9 mouse cellular contexts compared by ENCODE assay signal in the genomic region with DNA sequence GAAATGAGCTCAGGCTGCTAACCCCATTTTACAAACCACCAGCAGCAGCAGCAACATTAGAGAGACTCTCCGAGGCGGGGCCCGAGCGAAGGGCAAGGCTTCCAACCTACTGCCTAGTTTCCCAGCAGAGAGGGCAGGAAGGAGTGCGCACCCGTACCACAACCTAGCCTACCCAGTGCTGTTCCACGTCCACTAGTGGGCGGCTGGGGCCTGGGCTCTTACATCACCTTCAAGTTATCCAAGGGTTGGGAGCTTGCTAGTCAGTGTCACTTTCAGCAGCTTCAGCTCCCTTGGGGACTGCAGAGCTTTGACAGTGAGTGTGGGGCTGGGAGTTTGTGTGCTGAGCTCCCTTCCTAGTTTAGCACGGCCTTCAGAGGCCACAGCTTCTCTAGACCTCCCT. TPM values are rescaled to one million over a fixed set of nuclear protein-coding genes. Genes with fewer than 3 reads are reported as not detected.
DNase-seq lines count a peak whose midpoint lies in the region; ATAC-seq lines count a peak whose summit lies in the region.
"Had no signal": no experiment of that assay in that cellular context is flagged by ENCODE, and none has a peak within 500 bp of the region (broad histone marks: within the 10 kb centered on the region; RNA-seq: fewer than 3 reads in every experiment).

No protein-coding gene starts in this region.

- no peak for DNase-seq in forebrain, embryonic 10.5 days (ENCODE audit: extremely low spot score, low spot score)
- DNase-seq in neural tube, embryonic 10.5 days (ENCODE audit: extremely low spot score, low spot score), result no peak
- DNase-seq in kidney, postnatal 36 days, result peak; percentile 57 to 58
- DNase-seq in T-cell, adult 2 months (ENCODE audit: low spot score), result no peak
- no peak for DNase-seq in right cerebral cortex, postnatal 10 days (ENCODE audit: low spot score in 2 of 2)

- no peaks in the 10 kb centered on the region for H3K36me3 ChIP-seq in forebrain, embryonic 10.5 days (replicated peaks)
- no peaks in the 10 kb centered on the region for H3K36me3 ChIP-seq in forebrain, embryonic 13.5 days (ENCODE audit: poor library complexity, severe bottlenecking)
- no peaks in the 10 kb centered on the region for H3K36me3 ChIP-seq in neural tube, embryonic 13.5 days
- no peaks in the 10 kb centered on the region for H3K36me3 ChIP-seq in stomach, embryonic 16.5 days (ENCODE audit: control insufficient read depth, insufficient read depth, low read length)

- H3K9ac ChIP-seq in forebrain, embryonic 13.5 days, result no peak overlapping the region
- no peak overlapping the region for H3K9ac ChIP-seq in neural tube, embryonic 13.5 days
- H3K9ac ChIP-seq in stomach, embryonic 16.5 days (ENCODE audit: low read length), result no peak overlapping the region

- peaks cover 50% of the 10 kb centered on the region for H3K4me1 ChIP-seq in forebrain, embryonic 10.5 days
- peaks cover 17% of the 10 kb centered on the region for H3K4me1 ChIP-seq in forebrain, embryonic 13.5 days
- H3K4me1 ChIP-seq in neural tube, embryonic 13.5 days (replicated peaks), result peaks cover 15% of the 10 kb centered on the region
- peaks cover 26% of the 10 kb centered on the region for H3K4me1 ChIP-seq in stomach, embryonic 16.5 days (ENCODE audit: control insufficient read depth, insufficient read depth, low read length)

- H3K9me3 ChIP-seq in forebrain, embryonic 10.5 days, result no peaks in the 10 kb centered on the region
- H3K9me3 ChIP-seq in forebrain, embryonic 13.5 days (replicated peaks), result no peaks in the 10 kb centered on the region
- no peaks in the 10 kb centered on the region for H3K9me3 ChIP-seq in neural tube, embryonic 13.5 days
- no peaks in the 10 kb centered on the region for H3K9me3 ChIP-seq in stomach, embryonic 16.5 days (replicated peaks; ENCODE audit: control insufficient read depth, low read length)

- no peak overlapping the region for H3K4me2 ChIP-seq in forebrain, embryonic 13.5 days
- H3K4me2 ChIP-seq in neural tube, embryonic 13.5 days, result no peak overlapping the region
- H3K4me2 ChIP-seq in stomach, embryonic 16.5 days (ENCODE audit: low read depth, low read length), result 0 out of 2 replicates have a peak overlapping the region, but pooled peaks have one; percentile 6

- no peak for ATAC-seq in forebrain, embryonic 13.5 days
- ATAC-seq in neural tube, embryonic 13.5 days (ENCODE audit: low read depth), result no peak
- ATAC-seq in stomach, embryonic 16.5 days (ENCODE audit: insufficient read depth, low FRiP score), result peak; percentile 12; the same call in 1 of the 2 replicates

- 81% methylated on average over 9 of the region's 9 CpGs for WGBS in forebrain, embryonic 10.5 days
- 88% methylated on average over 9 of the region's 9 CpGs for WGBS in forebrain, embryonic 13.5 days
- 70% methylated on average over 9 of the region's 9 CpGs for WGBS in neural tube, embryonic 13.5 days
- WGBS in stomach, embryonic 16.5 days, result 65% methylated on average over 9 of the region's 9 CpGs

- H3K4me3 ChIP-seq in forebrain, embryonic 10.5 days, result no peak overlapping the region
- no peak overlapping the region for H3K4me3 ChIP-seq in forebrain, embryonic 13.5 days
- H3K4me3 ChIP-seq in neural tube, embryonic 13.5 days, result no peak overlapping the region
- no peak overlapping the region for H3K4me3 ChIP-seq in stomach, embryonic 16.5 days (replicated peaks; ENCODE audit: low read length)

- H3K27me3 ChIP-seq in forebrain, embryonic 10.5 days (ENCODE audit: poor library complexity, severe bottlenecking), result no peaks in the 10 kb centered on the region
- H3K27me3 ChIP-seq in forebrain, embryonic 13.5 days, result no peaks in the 10 kb centered on the region
- H3K27me3 ChIP-seq in neural tube, embryonic 13.5 days, result no peaks in the 10 kb centered on the region
- no peaks in the 10 kb centered on the region for H3K27me3 ChIP-seq in stomach, embryonic 16.5 days (ENCODE audit: control insufficient read depth, insufficient read depth, low read length)

- peak overlapping the region; percentile 56 for H3K27ac ChIP-seq in forebrain, embryonic 10.5 days
- H3K27ac ChIP-seq in forebrain, embryonic 13.5 days, result no peak overlapping the region
- H3K27ac ChIP-seq in neural tube, embryonic 13.5 days (replicated peaks), result 0 out of 2 replicates have a peak overlapping the region, but pooled peaks have one; percentile 9
- peak overlapping the region; percentile 71 for H3K27ac ChIP-seq in stomach, embryonic 16.5 days (ENCODE audit: low read length)

RNA-seq across cellular contexts. Expression of gene Egfl7, which starts 8.4 kb away (rescaled TPM):
- polyA plus RNA-seq in forebrain, embryonic 10.5 days (2016; fragmentation: Nextera tagmentation; extraction: Ambion mirVana), result 89.9 and 96.4 TPM in 2 replicates
- 50.2 and 55.8 TPM in 2 replicates for polyA plus RNA-seq in forebrain, embryonic 13.5 days (2015; fragmentation: Nextera tagmentation; extraction: Ambion mirVana)
- 78.3 and 82.0 TPM in 2 replicates for polyA plus RNA-seq in neural tube, embryonic 13.5 days (2015; fragmentation: Nextera tagmentation; extraction: Ambion mirVana)
- 116 and 120 TPM in 2 replicates for polyA plus RNA-seq in stomach, embryonic 16.5 days (2015; fragmentation: Nextera tagmentation; extraction: Ambion mirVana)

RNA-seq across cellular contexts. Expression of gene Gm20532, which starts 15.0 kb away (rescaled TPM):
- not detected in 2 replicates for polyA plus RNA-seq in forebrain, embryonic 10.5 days (2016; fragmentation: Nextera tagmentation; extraction: Ambion mirVana)
- polyA plus RNA-seq in forebrain, embryonic 13.5 days (2015; fragmentation: Nextera tagmentation; extraction: Ambion mirVana), result not detected in 2 replicates
- not detected in 2 replicates for polyA plus RNA-seq in neural tube, embryonic 13.5 days (2015; fragmentation: Nextera tagmentation; extraction: Ambion mirVana)
- polyA plus RNA-seq in stomach, embryonic 16.5 days (2015; fragmentation: Nextera tagmentation; extraction: Ambion mirVana), result not detected in 2 replicates
- polyA plus RNA-seq: small intestine, adult 2 months had no signal

RNA-seq across cellular contexts. Expression of gene Agpat2, which starts 32.8 kb away (rescaled TPM):
- 10.1 and 10.2 TPM in 2 replicates for polyA plus RNA-seq in forebrain, embryonic 10.5 days (2016; fragmentation: Nextera tagmentation; extraction: Ambion mirVana)
- polyA plus RNA-seq in forebrain, embryonic 13.5 days (2015; fragmentation: Nextera tagmentation; extraction: Ambion mirVana), result 2.5 and 3.6 TPM in 2 replicates
- 6.0 and 7.4 TPM in 2 replicates for polyA plus RNA-seq in neural tube, embryonic 13.5 days (2015; fragmentation: Nextera tagmentation; extraction: Ambion mirVana)
- polyA plus RNA-seq in stomach, embryonic 16.5 days (2015; fragmentation: Nextera tagmentation; extraction: Ambion mirVana), result 66.8 and 72.1 TPM in 2 replicates

RNA-seq across cellular contexts. Expression of gene Notch1, which starts 54.9 kb away (rescaled TPM):
- polyA plus RNA-seq in forebrain, embryonic 10.5 days (2016; fragmentation: Nextera tagmentation; extraction: Ambion mirVana), result 25.4 and 26.7 TPM in 2 replicates
- 28.1 and 32.8 TPM in 2 replicates for polyA plus RNA-seq in forebrain, embryonic 13.5 days (2015; fragmentation: Nextera tagmentation; extraction: Ambion mirVana)
- 19.3 and 20.5 TPM in 2 replicates for polyA plus RNA-seq in neural tube, embryonic 13.5 days (2015; fragmentation: Nextera tagmentation; extraction: Ambion mirVana)
- 14.1 and 15.4 TPM in 2 replicates for polyA plus RNA-seq in stomach, embryonic 16.5 days (2015; fragmentation: Nextera tagmentation; extraction: Ambion mirVana)

RNA-seq across cellular contexts. Expression of gene Fam69b, which starts 56.9 kb away (rescaled TPM):
- 44.1 and 49.4 TPM in 2 replicates for polyA plus RNA-seq in forebrain, embryonic 10.5 days (2016; fragmentation: Nextera tagmentation; extraction: Ambion mirVana)
- 81.9 and 89.4 TPM in 2 replicates for polyA plus RNA-seq in forebrain, embryonic 13.5 days (2015; fragmentation: Nextera tagmentation; extraction: Ambion mirVana)
- 91.8 and 101 TPM in 2 replicates for polyA plus RNA-seq in neural tube, embryonic 13.5 days (2015; fragmentation: Nextera tagmentation; extraction: Ambion mirVana)
- 23.2 and 27.3 TPM in 2 replicates for polyA plus RNA-seq in stomach, embryonic 16.5 days (2015; fragmentation: Nextera tagmentation; extraction: Ambion mirVana)

Comparison
In these comparisons a context has a peak if more than half of its experiments do, and no peak if none do; other contexts are left out.
1. DNase-seq: peak in kidney, postnatal 36 days (2 of 2); none in forebrain, embryonic 10.5 days (single experiment), neural tube, embryonic 10.5 days (single experiment), T-cell, adult 2 months (single experiment) and right cerebral cortex, postnatal 10 days (0 of 2).